Mouse (Mus musculus): Measurements from ENCODE around the gene Dhx35.

Gene Dhx35

GRCm38 (mm10) chr2:158800788-158801187, 6.2 kb downstream of the Dhx35 start:
- no peak for DNase-seq (ENCODE audit: low read depth in 2 of 2, low spot score in 2 of 2)

GRCm38 (mm10) chr2:158803575-158803974, 9.0 kb downstream of the Dhx35 start:
- no peak for DNase-seq (ENCODE audit: low read depth in 2 of 2, low spot score in 2 of 2)

DNA sequence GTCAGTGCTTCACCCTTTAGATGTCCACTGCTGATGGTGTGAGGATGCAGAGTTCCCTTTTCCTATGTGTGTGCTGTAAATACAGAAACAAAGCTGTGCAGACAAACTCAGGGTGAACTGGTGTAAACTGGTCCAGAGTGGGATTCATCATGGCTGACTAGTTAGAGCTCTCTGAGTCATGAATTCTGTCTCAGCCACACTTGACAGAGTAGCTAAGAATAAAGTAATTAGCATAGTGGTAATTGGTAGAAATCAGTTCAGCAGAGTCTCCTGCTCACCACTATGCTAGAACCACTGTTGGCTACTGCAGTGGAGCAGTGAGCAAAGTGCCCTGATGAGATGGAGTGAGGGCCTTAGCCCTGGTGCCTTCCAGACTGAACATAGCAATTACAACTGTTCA, 21.1 kb downstream of the Dhx35 start:
- DNase-seq (ENCODE audit: low read depth in 2 of 2, low spot score in 2 of 2) = no peak

DNA sequence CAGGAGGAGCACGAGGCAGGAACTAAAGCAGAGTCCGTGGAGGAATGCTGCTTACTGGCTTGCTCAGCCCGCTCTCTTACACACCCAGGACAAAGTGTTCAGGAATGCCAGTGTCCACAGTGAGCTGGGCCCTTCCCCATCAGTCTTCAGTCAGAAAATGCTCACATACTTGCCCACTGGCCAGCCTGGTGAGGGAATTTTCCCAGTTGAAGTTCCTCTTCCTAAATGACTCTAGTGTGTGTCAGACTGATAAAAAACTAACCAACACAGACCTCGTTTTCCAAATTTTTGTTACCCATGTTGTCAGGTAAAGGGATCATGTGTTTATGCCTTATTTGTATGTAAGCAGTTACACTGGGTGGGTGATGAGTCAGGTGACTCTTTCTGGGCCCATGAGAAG, 21.6 kb downstream of the Dhx35 start:
- DNase-seq (ENCODE audit: low read depth in 2 of 2, low spot score in 2 of 2) = no peak

- DNase-seq (ENCODE audit: low read depth in 2 of 2, low spot score in 2 of 2) = no peak
These were observed 23.1 kb downstream of the Dhx35 start for GRCm38 (mm10) chr2:158817708-158818107.

- no peak for DNase-seq (ENCODE audit: low read depth in 2 of 2, low spot score in 2 of 2)
These were observed 33.5 kb downstream of the Dhx35 start for GRCm38 (mm10) chr2:158828124-158828523.

GRCm38 (mm10) chr2:158829746-158830145, 35.1 kb downstream of the Dhx35 start:
- no peak for DNase-seq (ENCODE audit: low read depth in 2 of 2, low spot score in 2 of 2)

GRCm38 (mm10) chr2:158833221-158833620, 38.6 kb downstream of the Dhx35 start:
- DNase-seq (ENCODE audit: low read depth in 2 of 2, low spot score in 2 of 2) = no peak

- DNase-seq (ENCODE audit: low read depth in 2 of 2, low spot score in 2 of 2) = no peak
These were observed 39.0 kb downstream of the Dhx35 start for GRCm38 (mm10) chr2:158833645-158834044.

GRCm38 (mm10) chr2:158843287-158843686, 48.7 kb downstream of the Dhx35 start:
- DNase-seq (ENCODE audit: low read depth in 2 of 2, low spot score in 2 of 2) = no peak

GRCm38 (mm10) chr2:158845031-158845430, 50.4 kb downstream of the Dhx35 start:
- no peak for DNase-seq (ENCODE audit: low read depth in 2 of 2, low spot score in 2 of 2)

GRCm38 (mm10) chr2:158846208-158846607, 51.6 kb downstream of the Dhx35 start:
- no peak for DNase-seq (ENCODE audit: low read depth in 2 of 2, low spot score in 2 of 2)

GRCm38 (mm10) chr2:158847991-158848390, 53.4 kb downstream of the Dhx35 start:
- no peak for DNase-seq (ENCODE audit: low read depth in 2 of 2, low spot score in 2 of 2)

GRCm38 (mm10) chr2:158849416-158849815, 54.8 kb downstream of the Dhx35 start:
- DNase-seq (ENCODE audit: low read depth in 2 of 2, low spot score in 2 of 2) = no peak

DNA sequence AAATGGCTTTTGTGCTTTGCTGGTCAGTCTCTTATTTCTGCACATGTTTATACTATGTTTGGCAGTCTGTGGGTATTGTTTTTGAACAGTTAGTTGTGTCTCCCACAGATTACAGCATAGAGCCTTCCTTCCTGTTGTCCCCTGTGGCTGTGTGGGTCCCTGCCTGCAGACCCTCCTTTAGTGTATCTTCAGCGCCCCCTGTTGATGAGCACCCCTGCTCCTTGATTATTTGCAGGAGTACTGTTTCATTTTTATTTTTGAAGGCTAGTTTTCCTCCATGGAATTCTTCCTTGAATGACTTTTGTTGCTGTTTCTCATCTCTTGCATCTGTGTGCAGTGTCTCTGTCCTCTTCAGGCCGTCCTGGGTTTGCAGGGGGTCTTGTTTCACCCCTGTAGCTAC, 58.0 kb downstream of the Dhx35 start:
- peak; percentile 26 to 38 for DNase-seq (ENCODE audit: low read depth in 2 of 2, low spot score in 2 of 2)

DNA sequence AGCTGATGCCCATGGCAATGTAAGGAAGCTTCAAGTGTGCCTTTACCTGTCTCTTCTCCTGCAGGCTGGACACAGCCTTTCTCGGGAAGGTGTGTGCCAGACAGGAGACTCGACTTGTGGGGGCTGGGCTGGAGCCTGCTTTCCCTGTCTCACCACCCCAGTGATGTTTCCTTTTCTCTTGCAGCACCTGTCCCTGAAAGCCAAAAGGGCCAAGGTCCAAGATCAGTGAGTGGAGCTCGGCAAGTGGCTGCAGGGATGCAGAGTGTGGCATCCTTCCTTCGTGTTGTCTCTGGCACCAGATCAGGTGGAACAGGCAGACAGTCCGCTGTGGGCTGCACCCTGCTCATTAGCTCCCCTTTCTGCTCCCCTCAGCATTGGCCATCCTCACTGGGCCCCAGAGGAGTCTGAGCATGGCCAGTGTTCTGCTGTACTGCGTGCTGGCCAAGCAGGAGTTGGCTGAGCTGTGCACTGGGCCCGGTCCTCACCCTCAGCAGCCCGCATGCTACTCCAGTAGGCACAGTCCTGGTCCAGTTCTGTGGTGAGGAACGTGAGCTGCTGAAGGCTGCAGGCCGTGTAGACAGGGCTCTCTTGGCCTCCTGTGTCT, 62.4 kb downstream of the Dhx35 start:
- DNase-seq (ENCODE audit: low read depth in 2 of 2, low spot score in 2 of 2) = no peak

GRCm38 (mm10) chr2:158857579-158857978, 63.0 kb downstream of the Dhx35 start:
- DNase-seq (ENCODE audit: low read depth in 2 of 2, low spot score in 2 of 2) = no peak

- DNase-seq (ENCODE audit: low read depth in 2 of 2, low spot score in 2 of 2) = no peak
These were observed 66.5 kb downstream of the Dhx35 start for GRCm38 (mm10) chr2:158861115-158861514.

DNA sequence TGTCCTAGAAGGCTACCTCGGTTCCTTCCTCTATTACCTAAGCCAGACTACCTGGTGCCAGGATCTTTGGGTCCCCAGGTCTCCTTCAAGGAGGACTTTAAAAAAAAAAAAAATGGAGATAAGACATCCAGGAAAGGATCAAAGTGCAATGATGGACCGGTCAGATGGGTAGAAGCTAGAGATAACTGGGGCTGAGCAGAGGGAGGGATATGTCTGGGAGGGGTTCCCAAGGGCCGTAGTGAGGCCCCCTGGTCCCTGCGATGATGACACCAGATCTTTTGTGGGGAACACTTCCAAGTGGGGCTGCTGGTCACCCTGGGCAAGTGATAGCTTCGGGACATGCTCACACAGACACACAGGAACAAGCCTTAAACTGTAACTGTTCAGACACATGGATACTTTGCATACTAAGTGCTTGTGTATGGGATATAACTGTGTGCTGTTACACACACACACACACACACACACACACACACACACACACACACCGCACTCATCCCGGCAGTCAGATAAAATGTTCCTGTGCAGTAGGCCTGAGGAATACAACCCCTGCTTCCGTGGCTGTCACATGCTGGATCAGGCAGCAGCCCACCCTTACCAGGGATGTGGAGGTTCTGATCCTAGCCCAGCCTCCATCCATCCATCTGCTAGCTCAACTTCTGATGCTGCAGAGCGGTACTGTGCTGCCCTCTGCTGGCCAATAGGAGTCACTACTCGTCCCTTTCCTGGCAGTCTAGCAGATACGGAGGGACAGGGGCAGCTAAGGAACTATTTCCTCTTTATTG, 68.9 kb downstream of the Dhx35 start:
- DNase-seq (ENCODE audit: low read depth in 2 of 2, low spot score in 2 of 2) = peak; percentile 7 to 30

DNA sequence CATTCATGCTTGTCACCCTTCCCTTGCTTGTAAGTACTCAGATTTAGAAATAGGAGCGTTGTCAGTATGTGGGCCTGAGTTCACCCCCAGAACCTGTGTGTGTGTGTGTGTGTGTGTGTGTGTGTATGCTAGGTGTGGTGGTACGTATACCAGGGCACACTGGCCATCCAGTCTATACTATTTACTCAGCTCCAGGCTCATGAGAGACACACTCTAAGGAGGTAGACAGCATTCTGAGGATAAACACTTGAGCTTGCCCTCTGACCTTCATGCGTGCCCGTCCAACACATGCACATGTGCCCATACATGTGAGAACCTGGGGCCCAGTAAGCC, 69.5 kb downstream of the Dhx35 start:
- DNase-seq (ENCODE audit: low read depth in 2 of 2, low spot score in 2 of 2) = no peak

DNA sequence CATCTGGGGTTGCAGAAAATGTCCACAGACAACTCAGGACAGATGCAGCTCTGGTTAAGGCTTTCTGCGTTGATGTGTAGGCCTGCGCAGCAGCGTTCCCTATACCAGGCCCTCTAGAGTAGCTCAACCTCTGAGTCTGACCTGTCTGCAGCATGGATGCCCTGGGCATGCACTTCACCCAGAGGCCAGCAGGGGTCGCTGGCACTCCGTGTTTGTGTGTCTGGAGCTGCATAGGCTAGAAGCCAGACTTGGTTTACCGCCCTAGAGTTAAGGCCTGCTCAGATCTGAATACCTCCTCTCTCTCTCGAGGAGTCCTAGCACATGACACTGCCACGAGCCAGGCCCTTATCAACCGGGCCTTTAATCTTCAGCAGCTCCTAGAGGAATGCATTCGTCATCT, 70.8 kb downstream of the Dhx35 start:
- DNase-seq (ENCODE audit: low read depth in 2 of 2, low spot score in 2 of 2) = peak; percentile 58 to 61

DNA sequence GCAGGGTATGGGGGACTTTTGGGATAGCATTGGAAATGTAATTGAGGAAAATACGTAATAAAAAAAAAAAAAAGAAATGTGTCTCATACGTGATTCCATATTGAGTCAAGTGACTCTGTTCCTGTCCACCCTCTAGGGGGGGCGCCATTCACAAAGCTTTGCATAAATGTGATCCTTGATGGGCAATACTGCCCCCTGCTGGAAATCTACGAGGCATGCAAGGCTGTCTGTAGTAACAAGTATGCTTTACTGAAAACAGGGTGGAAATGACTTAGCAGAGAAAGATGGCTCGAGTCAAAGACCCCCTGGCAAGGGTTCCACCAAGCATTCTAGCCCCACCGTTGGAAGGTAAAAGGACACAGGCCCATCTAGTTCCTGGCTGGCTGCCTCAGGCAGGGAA, 92.0 kb downstream of the Dhx35 start:
- peak in 1 of 2 experiments; percentile 9 for DNase-seq (ENCODE audit: low read depth in 2 of 2, low spot score in 2 of 2)

DNA sequence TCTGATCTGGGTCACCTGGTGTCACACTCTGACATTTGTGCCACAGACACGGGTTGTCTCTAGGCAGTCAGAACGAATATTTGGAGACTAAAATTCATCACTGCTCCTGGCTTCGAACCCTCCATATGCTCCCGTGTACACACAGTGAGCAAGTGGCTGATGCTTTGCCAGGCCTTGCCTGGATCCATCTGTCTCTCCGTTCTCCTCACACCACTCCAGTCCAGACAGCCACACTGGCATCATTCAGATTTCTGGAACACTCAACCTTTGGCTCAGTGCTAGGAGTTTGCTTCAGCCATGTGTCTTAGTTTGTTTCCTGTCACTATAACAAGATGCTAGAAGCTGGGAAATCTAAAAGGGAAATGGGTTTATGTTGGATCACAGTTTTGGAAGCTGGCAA, 93.9 kb downstream of the Dhx35 start:
- no peak for DNase-seq (ENCODE audit: low read depth in 2 of 2, low spot score in 2 of 2)

Data from CD8-positive naive resting alpha-beta T cell, adult 2 months (primary cell).